Mouse (Mus musculus) cerebellum, postnatal 36 days (tissue): ENCODE measurements around the gene Atrnl1.

Experiments
- DNase-seq, 2 experiments: peaks; one replicate each; pipeline ENCODE4 v3.0.0; 2021 to 2022; ENCODE audit warnings: mixed read lengths in 2 of 2

Gene Atrnl1

GRCm38 (mm10) chr19:58124566-58124965 lies 513.7 kb downstream of the Atrnl1 start:
- no peak for DNase-seq

GRCm38 (mm10) chr19:58125010-58125409 lies 514.2 kb downstream of the Atrnl1 start:
- DNase-seq = no peak

- no peak for DNase-seq
Observed at GRCm38 (mm10) chr19:58131896-58132295, 521.1 kb downstream of the Atrnl1 start.

DNA sequence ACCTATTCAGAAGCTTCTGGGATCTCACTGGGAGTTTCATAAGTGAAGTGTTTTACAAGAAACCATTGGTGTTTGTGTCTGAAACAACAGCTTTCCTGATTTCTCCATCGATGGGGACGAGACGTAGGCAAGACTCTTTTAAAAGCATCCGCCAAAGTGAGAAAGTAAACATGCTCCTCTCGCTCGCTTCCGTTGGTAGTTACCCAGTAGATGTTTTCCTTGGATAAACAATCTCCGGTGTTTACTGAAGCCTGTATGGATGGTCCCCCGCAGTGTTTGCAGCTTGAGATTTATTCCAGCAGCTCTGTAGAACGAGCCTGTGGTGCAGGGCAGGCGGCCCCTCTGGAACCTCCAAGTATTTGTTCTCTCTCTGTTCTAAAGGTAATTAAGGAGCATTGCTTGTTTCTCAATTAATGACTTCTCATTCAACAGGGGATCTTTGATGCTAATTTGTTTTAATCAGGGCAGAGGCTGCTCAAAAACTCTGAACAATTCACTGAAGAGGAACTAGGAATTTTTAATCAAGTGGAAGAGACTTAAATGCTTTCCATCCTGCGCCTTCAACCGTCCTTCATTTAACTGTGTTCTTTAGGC lies 529.5 kb downstream of the Atrnl1 start:
- no peak for DNase-seq

DNA sequence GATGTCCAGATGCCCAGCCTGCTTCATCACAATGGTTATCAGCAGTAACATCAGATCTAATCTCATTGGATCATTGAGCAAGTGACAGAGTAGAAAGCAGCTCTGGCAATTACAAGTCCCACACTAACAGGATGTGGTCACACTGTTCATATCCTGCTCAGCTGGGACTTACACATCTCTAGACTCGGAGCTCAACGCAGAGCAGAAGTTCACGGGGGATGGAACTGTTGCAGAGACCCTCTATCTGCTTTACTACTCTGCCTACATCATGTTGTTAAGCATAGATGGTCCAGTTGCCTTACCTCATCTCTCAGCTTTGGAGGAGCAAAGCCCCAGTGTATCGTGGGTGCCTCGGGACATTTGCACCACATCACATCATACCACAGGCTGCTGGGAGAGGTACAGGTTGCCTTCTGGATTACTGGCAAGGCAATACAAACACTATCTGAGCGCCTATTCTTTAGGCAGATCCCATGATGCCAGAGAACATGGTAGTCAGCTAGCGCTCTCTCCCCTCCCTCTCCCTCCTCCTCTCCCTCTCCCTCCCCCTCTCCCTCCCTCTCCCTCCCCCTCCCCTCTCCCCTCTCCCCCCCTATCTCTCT lies 533.1 kb downstream of the Atrnl1 start:
- no peak for DNase-seq

DNA sequence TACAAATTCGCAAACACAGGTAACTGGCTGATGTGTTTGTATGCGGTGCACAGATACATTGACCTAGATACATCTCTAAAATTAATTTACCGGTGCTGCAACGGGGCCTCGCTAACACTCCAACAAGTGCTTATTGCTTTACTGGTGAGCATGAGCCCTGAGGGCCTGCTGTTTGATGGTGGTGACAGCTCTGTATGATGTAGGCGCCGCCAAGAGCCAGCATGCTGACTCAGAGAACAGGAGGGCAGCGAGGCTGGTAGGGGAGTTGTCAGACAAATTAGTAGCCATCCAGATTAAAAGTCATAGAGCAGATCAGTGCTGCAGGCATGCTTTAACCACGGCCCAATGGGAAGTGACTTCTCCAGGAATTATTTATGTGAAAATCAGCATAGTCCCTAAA lies 534.7 kb downstream of the Atrnl1 start:
- no peak for DNase-seq

GRCm38 (mm10) chr19:58151257-58151656 lies 540.4 kb downstream of the Atrnl1 start:
- no peak for DNase-seq

- no peak for DNase-seq
Observed at GRCm38 (mm10) chr19:58161569-58161968, 550.7 kb downstream of the Atrnl1 start.

- DNase-seq = no peak
Observed at GRCm38 (mm10) chr19:58164896-58165634, 554.2 kb downstream of the Atrnl1 start.

DNA sequence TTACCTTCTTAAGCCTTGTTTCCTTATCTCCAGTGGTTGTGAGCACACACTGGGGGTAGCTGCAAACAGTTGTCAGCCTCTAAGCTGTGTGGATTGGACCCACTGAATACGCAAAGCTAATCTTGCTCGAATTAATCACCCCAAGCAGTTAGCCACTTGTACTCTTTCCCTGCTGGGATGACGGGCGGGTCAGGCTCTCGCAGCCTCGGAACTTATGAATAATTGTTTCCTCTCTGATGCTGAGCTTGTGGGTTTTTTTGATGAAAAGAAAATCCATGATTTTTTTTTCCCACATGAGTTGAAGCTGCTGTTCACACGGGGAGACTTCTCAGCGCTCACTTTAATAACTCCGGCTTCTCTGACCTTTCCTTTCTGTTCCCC lies 554.8 kb downstream of the Atrnl1 start:
- no peak for DNase-seq

- no peak for DNase-seq
Observed at GRCm38 (mm10) chr19:58166147-58166546, 555.3 kb downstream of the Atrnl1 start.

GRCm38 (mm10) chr19:58178410-58178809 lies 567.6 kb downstream of the Atrnl1 start:
- no peak for DNase-seq

- DNase-seq = no peak
Observed at GRCm38 (mm10) chr19:58180773-58181172, 569.9 kb downstream of the Atrnl1 start.
